In genomic region chr12:5432688-5433087, GRCm38 (mm10) we compare ENCODE assay signal across 26 mouse cellular contexts. TPM values are rescaled to one million over a fixed set of nuclear protein-coding genes. Genes with fewer than 3 reads are reported as not detected.
"Had no signal": no experiment of that assay in that cellular context is flagged by ENCODE, and none has a peak within 500 bp of the region (broad histone marks: within the 10 kb centered on the region; RNA-seq: fewer than 3 reads in every experiment).

No protein-coding gene starts in this region.

- H3K27ac ChIP-seq: gastrocnemius, adult 2 months; heart, embryonic 10.5 days; hindbrain, embryonic 10.5 days; hindbrain, embryonic 12.5 days; hindbrain, embryonic 14.5 days; intestine, embryonic 15.5 days; layer of hippocampus, adult 2 months; left cerebral cortex, adult 2 months; limb, embryonic 10.5 days; limb, embryonic 12.5 days; liver, embryonic 13.5 days; liver, embryonic 15.5 days had no signal

- H3K4me1 ChIP-seq: intestine, embryonic 15.5 days; liver, embryonic 13.5 days; liver, embryonic 15.5 days had no signal

- H3K4me2 ChIP-seq: heart, embryonic 12.5 days; hindbrain, embryonic 12.5 days; hindbrain, embryonic 14.5 days; intestine, embryonic 15.5 days; limb, embryonic 12.5 days; liver, embryonic 11.5 days; liver, embryonic 13.5 days; liver, embryonic 15.5 days had no signal

- H3K9ac ChIP-seq: heart, embryonic 12.5 days; hindbrain, embryonic 12.5 days; hindbrain, embryonic 14.5 days; intestine, embryonic 15.5 days; limb, embryonic 12.5 days; liver, embryonic 13.5 days; liver, embryonic 15.5 days had no signal

- H3K9me3 ChIP-seq: heart, embryonic 10.5 days; heart, embryonic 12.5 days; hindbrain, embryonic 10.5 days; hindbrain, embryonic 12.5 days; intestine, embryonic 15.5 days; limb, embryonic 10.5 days; limb, embryonic 12.5 days; liver, embryonic 13.5 days; liver, embryonic 15.5 days had no signal

- H3K4me3 ChIP-seq: gastrocnemius, adult 2 months; heart, embryonic 10.5 days; heart, embryonic 12.5 days; hindbrain, embryonic 10.5 days; hindbrain, embryonic 12.5 days; intestine, embryonic 15.5 days; layer of hippocampus, adult 2 months; left cerebral cortex, adult 2 months; limb, embryonic 10.5 days; limb, embryonic 12.5 days; liver, embryonic 13.5 days; liver, embryonic 15.5 days had no signal

- DNase-seq: gastrocnemius, adult 2 months; gastrocnemius, postnatal 10 days; gastrocnemius, postnatal 25 days; heart, adult 18-20 months; heart, postnatal 10 days; heart, postnatal 4 days; kidney, postnatal 10 days; kidney, postnatal 25 days; liver; liver, embryonic 13.5 days had no signal

- H3K36me3 ChIP-seq: heart, embryonic 10.5 days; heart, embryonic 12.5 days; hindbrain, embryonic 10.5 days; hindbrain, embryonic 12.5 days; intestine, embryonic 15.5 days; limb, embryonic 10.5 days; limb, embryonic 12.5 days; liver, embryonic 13.5 days; liver, embryonic 15.5 days had no signal

- ATAC-seq: hindbrain, embryonic 16.5 days; inflammation-experienced regulatory T-cells, adult 6 months; intestine, embryonic 15.5 days; intestine, postnatal 0 days had no signal

- H3K27me3 ChIP-seq: heart, embryonic 12.5 days; hindbrain, embryonic 12.5 days; intestine, embryonic 15.5 days; limb, embryonic 12.5 days; liver, embryonic 13.5 days; liver, embryonic 15.5 days had no signal

RNA-seq across cellular contexts. Expression of gene Klhl29, which starts 57.2 kb away (rescaled TPM):
- total RNA-seq: granulocyte monocyte progenitor cell, adult 5-6 weeks had no signal
